Mouse (Mus musculus): ENCODE data around the gene Olfr1148.

The Olfr1148 gene

DNA sequence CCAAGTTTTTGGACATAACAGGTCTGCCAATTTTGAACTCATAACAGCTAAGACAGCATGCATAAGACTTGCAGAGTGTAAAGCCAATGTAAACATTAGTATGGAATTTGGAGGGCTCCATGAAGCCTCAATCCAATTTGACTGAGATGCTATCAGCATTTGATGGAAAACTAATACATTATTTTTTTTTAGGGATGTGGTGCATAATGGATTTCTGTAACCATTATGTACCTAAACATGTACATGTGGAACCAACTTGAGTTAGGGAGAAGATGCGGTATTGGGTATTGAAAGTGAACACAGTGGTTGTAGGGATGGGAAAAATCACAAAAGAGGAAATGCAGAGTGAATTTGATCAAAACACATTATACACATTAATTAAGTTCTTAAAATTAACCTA is at the start of gene Olfr1148:
Gene Olfr1148, plus strand, starts transcription at position 301 of the 400 bp plus-strand sequence.
- no peak for DNase-seq

DNA sequence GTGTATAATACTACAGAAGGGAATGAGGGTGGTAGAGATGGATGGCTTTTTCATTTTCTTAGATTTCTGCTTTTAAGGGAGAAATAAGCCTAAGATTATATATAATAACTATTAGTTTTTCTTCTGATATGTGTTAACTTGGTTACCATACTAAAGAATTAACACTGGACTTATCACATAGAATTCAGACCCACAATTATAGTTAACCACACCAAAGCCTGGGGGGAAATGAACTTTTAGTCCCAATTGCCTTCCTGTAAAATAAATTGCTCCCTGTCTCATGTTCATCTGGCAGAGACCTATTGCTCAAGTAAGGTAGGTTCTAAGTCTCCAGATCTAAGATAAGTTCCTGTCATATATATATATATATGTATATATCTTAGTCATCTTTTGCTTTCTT is 30.0 kb upstream of the Olfr1148 start, which contains the start of gene Olfr1143:
Gene Olfr1143, plus strand, starts transcription at position 301 of the 400 bp plus-strand sequence.
- DNase-seq = no peak

DNA sequence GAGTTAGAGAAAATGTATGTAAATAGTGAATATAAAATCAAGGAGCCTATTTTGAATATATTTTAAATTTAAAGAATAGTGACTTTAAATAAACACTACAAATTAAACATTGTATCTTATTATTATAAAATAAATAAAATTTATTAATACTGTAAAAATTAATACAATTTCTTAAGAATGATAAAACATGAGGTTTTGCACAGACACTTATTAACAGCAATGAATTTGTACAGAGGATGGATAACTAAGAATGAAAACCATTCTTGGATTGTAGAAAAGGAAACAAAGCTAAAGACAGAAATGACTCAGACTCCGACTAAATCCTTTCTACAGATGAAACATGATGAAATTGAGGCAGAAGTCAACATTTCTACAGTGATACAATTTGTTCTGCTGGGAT is 20.8 kb upstream of the Olfr1148 start, which contains the start of gene Olfr1145:
Gene Olfr1145, plus strand, starts transcription at position 301 of the 400 bp plus-strand sequence.
- DNase-seq = no peak

DNA sequence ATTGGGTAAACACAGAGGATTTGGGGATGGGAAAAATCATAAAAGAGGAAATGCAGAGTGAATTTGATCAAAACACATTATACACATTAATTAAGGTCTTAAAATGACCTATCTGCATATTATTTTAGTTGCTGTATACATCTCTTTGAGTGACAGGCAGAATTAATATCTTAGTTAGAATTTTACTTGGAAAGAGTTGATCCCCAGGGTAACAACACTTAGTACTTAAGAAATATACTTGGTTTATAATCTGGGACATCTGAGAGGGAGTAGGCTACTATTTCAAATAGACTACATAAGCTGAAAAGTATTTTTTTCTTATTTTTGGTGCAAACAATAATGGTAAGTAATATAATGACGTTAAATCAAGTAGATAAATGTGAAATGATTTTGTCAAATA is 13.4 kb downstream of the Olfr1148 start, which contains the start of gene Olfr1150-ps1:
Gene Olfr1150-ps1, plus strand, starts transcription at position 301 of the 400 bp plus-strand sequence.
- DNase-seq = no peak

DNA sequence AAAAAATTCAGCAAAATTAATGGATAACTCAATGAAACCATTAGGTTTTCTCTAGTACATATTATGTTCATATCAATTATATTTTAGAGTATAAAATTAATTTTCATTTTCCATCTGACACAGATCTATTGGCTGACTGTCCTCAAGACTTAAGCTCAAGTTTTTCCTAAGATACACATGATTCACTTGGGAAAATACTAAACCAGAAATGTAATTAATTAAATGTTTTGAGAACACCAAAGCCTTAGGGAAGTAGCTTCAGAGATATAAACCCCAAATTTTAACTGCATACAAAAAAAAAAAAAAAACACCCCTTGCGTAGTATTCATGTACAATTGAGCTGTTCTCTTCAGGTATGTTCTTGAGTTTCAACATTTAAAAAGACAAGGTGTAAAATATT is 25.2 kb downstream of the Olfr1148 start, which contains the start of gene Olfr1151:
Gene Olfr1151, plus strand, starts transcription at position 301 of the 400 bp plus-strand sequence.
- DNase-seq = no peak

DNA sequence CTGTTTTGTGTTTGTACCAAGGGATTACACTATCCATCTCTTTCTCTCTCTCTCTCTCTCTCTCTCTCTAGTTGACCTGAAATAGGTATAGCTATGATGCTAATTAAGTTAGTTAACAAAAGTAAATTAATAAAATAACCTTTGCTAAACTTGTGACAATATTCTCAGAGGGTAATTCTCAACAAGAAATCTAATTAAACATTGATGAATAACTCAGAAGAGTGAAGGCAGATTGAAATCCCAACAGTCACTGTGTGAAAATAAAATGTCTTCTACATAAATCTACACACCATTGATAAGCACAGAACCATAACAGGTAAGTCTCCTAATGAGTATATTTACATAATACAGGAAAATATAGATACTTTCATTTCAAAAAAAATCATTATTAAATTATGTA is 35.9 kb downstream of the Olfr1148 start, which contains the start of gene Olfr1152:
Gene Olfr1152, plus strand, starts transcription at position 301 of the 400 bp plus-strand sequence.
- no peak for DNase-seq
